Mouse (Mus musculus) bone marrow macrophage, adult 2 months (primary cell): ENCODE data around the gene Fam198b.

Experiments
- CTCF ChIP-seq: IDR thresholded peaks from 2 replicates; pipeline ENCODE4 v1.5.1; 2012; ENCODE audit warnings: low read depth, mild to moderate bottlenecking, low read length, moderate library complexity
- POLR2A ChIP-seq: IDR thresholded peaks from 2 replicates; pipeline ENCODE4 v1.6.1; 2012; ENCODE audit warnings: mild to moderate bottlenecking, low read depth, low read length, borderline replicate concordance

GRCm38 (mm10) chr3:79928409-79928808, 44.1 kb downstream of the Fam198b start:
- TF ChIP-seq CTCF (no peak), POLR2A (no peak)
